ENCODE assay signal across 7 mouse cellular contexts in genomic region chrX:73718686-73719362, GRCm38 (mm10). TPM values are rescaled to one million over a fixed set of nuclear protein-coding genes. Genes with fewer than 3 reads are reported as not detected.
DNase-seq lines count a peak whose midpoint lies in the region; ATAC-seq lines count a peak whose summit lies in the region.

No protein-coding gene starts in this region.

- peaks cover 2% of the 10 kb centered on the region; the same call in 1 of the 2 replicates for H3K36me3 ChIP-seq in heart, embryonic 12.5 days
- H3K36me3 ChIP-seq in stomach, embryonic 16.5 days (ENCODE audit: control insufficient read depth, insufficient read depth, low read length) = no peaks in the 10 kb centered on the region

- no peak overlapping the region for H3K4me3 ChIP-seq in heart, embryonic 12.5 days
- H3K4me3 ChIP-seq in stomach, embryonic 16.5 days (replicated peaks; ENCODE audit: low read length) = peak overlapping the region; percentile 63

- no peak for ATAC-seq in heart, embryonic 12.5 days (ENCODE audit: insufficient number of reproducible peaks, low FRiP score)
- ATAC-seq in stomach, embryonic 16.5 days (ENCODE audit: insufficient read depth, low FRiP score) = no peak

- H3K9ac ChIP-seq in heart, embryonic 12.5 days = no peak overlapping the region
- H3K9ac ChIP-seq in stomach, embryonic 16.5 days (ENCODE audit: low read length) = peak overlapping the region; percentile 48; the same call in 1 of the 2 replicates

- peak overlapping the region; percentile 33; the same call in 1 of the 2 replicates for H3K27ac ChIP-seq in heart, embryonic 12.5 days (ENCODE audit: poor library complexity, severe bottlenecking)
- H3K27ac ChIP-seq in stomach, embryonic 16.5 days (ENCODE audit: low read length) = peak overlapping the region; percentile 85

- no peaks in the 10 kb centered on the region for H3K27me3 ChIP-seq in heart, embryonic 12.5 days (replicated peaks)
- H3K27me3 ChIP-seq in stomach, embryonic 16.5 days (ENCODE audit: control insufficient read depth, insufficient read depth, low read length) = no peaks in the 10 kb centered on the region

- 30% methylated on average over 5 of the region's 5 CpGs for WGBS in heart, embryonic 12.5 days
- 35% methylated on average over 5 of the region's 5 CpGs for WGBS in stomach, embryonic 16.5 days

- 0 out of 2 replicates have a peak, but pooled peaks cover 2% of the 10 kb centered on the region for H3K9me3 ChIP-seq in heart, embryonic 12.5 days (replicated peaks)
- no peaks in the 10 kb centered on the region for H3K9me3 ChIP-seq in stomach, embryonic 16.5 days (replicated peaks; ENCODE audit: control insufficient read depth, low read length)

- H3K4me2 ChIP-seq in heart, embryonic 12.5 days = peak overlapping the region; percentile 39
- peak overlapping the region; percentile 73 for H3K4me2 ChIP-seq in stomach, embryonic 16.5 days (ENCODE audit: low read depth, low read length)

- DNase-seq in urinary bladder, postnatal 14 days (ENCODE audit: low spot score) = peak; percentile 46
- no peak for DNase-seq in urinary bladder, adult 2 months (ENCODE audit: low spot score)
- DNase-seq in c-Kit-positive CD71-positive TER-119-negative erythroid progenitor cells, embryonic 14.5 days (ENCODE audit: low read depth) = peak; percentile 33
- DNase-seq in kidney, postnatal 14 days = peak; percentile 43
- DNase-seq in lung, postnatal 4 days = peak; percentile 59 to 74

- peaks cover 34% of the 10 kb centered on the region for H3K4me1 ChIP-seq in heart, embryonic 12.5 days (replicated peaks)
- peaks cover 17% of the 10 kb centered on the region; the same call in 1 of the 2 replicates for H3K4me1 ChIP-seq in stomach, embryonic 16.5 days (ENCODE audit: control insufficient read depth, insufficient read depth, low read length)

RNA-seq across cellular contexts. Expression of gene Abcd1, which starts 2.4 kb away (rescaled TPM):
- polyA plus RNA-seq in urinary bladder, adult 2 months (2012; rRNA removed) = 20.2 and 27.2 TPM in 2 replicates
- 12.2 and 12.6 TPM in 2 replicates for polyA plus RNA-seq in heart, embryonic 12.5 days (2016; fragmentation: Nextera tagmentation; extraction: Ambion mirVana)
- polyA plus RNA-seq in stomach, embryonic 16.5 days (2015; fragmentation: Nextera tagmentation; extraction: Ambion mirVana) = 20.3 and 20.8 TPM in 2 replicates

RNA-seq across cellular contexts. Expression of gene Bcap31, which starts 2.8 kb away (rescaled TPM):
- 175 and 177 TPM in 2 replicates for polyA plus RNA-seq in urinary bladder, adult 2 months (2012; rRNA removed)
- polyA plus RNA-seq in heart, embryonic 12.5 days (2016; fragmentation: Nextera tagmentation; extraction: Ambion mirVana) = 154 and 176 TPM in 2 replicates
- polyA plus RNA-seq in stomach, embryonic 16.5 days (2015; fragmentation: Nextera tagmentation; extraction: Ambion mirVana) = 290 and 308 TPM in 2 replicates

RNA-seq across cellular contexts. Expression of gene Plxnb3, which starts 38.1 kb away (rescaled TPM):
- 0.99 TPM in 2 replicates for polyA plus RNA-seq in urinary bladder, adult 2 months (2012; rRNA removed)
- polyA plus RNA-seq in heart, embryonic 12.5 days (2016; fragmentation: Nextera tagmentation; extraction: Ambion mirVana) = 0.43 and 0.62 TPM in 2 replicates
- 0.77 and 1.1 TPM in 2 replicates for polyA plus RNA-seq in stomach, embryonic 16.5 days (2015; fragmentation: Nextera tagmentation; extraction: Ambion mirVana)

RNA-seq across cellular contexts. Expression of gene Slc6a8, which starts 45.9 kb away (rescaled TPM):
- 78.1 and 87.3 TPM in 2 replicates for polyA plus RNA-seq in urinary bladder, adult 2 months (2012; rRNA removed)
- polyA plus RNA-seq in heart, embryonic 12.5 days (2016; fragmentation: Nextera tagmentation; extraction: Ambion mirVana) = 8.8 and 9.8 TPM in 2 replicates
- 6.7 and 7.1 TPM in 2 replicates for polyA plus RNA-seq in stomach, embryonic 16.5 days (2015; fragmentation: Nextera tagmentation; extraction: Ambion mirVana)

RNA-seq across cellular contexts. Expression of gene Srpk3, which starts 55.4 kb away (rescaled TPM):
- 7.3 and 9.4 TPM in 2 replicates for polyA plus RNA-seq in urinary bladder, adult 2 months (2012; rRNA removed)
- 72.5 and 75.2 TPM in 2 replicates for polyA plus RNA-seq in heart, embryonic 12.5 days (2016; fragmentation: Nextera tagmentation; extraction: Ambion mirVana)
- polyA plus RNA-seq in stomach, embryonic 16.5 days (2015; fragmentation: Nextera tagmentation; extraction: Ambion mirVana) = 4.8 and 15.1 TPM in 2 replicates
